Mouse (Mus musculus) hindbrain, postnatal 0 days (tissue): ENCODE measurements around the gene Foxo3. TPM values are rescaled to one million over a fixed set of nuclear protein-coding genes. Genes with fewer than 3 reads are reported as not detected.

ENCODE experiments used
- ATAC-seq: fragments of 200-750 bp; cut with Nextera tagmentation; 2 replicates; pipeline ENCODE4 v1.8.0; 2017; ENCODE audit warnings: mild to moderate bottlenecking, moderate TSS enrichment, moderate library complexity
- DNase-seq: peaks from one replicate; pipeline ENCODE4 v3.0.0-alpha.2; 2015; ENCODE audit warnings: low spot score
- H3K27ac ChIP-seq: fragments of 300-500 bp; sonication (generic); 2 replicates; pipeline ENCODE4 v1.5.1; 2014; ENCODE audit warnings: mild to moderate bottlenecking
- H3K27me3 ChIP-seq: fragments of 300-500 bp; sonication (generic); 2 replicates; pipeline ENCODE4 v1.6.1; 2014; ENCODE audit warnings: low read length, mixed read lengths; ENCODE audit not compliant: insufficient read depth
- H3K36me3 ChIP-seq: fragments of 300-500 bp; sonication (generic); 2 replicates; pipeline ENCODE4 v1.6.1; 2014; ENCODE audit warnings: low read length, mixed read lengths; ENCODE audit not compliant: insufficient read depth
- H3K4me1 ChIP-seq: fragments of 300-500 bp; sonication (generic); 2 replicates; pipeline ENCODE4 v1.6.1; 2014; ENCODE audit warnings: antibody characterized with exemption, low read length, mixed read lengths; ENCODE audit not compliant: insufficient read depth
- H3K4me2 ChIP-seq: fragments of 300-500 bp; sonication (generic); 2 replicates; pipeline ENCODE4 v1.6.1; 2014; ENCODE audit warnings: low read depth, mild to moderate bottlenecking, low read length, moderate library complexity, mixed read lengths
- H3K4me3 ChIP-seq: fragments of 300-500 bp; sonication (generic); 2 replicates; pipeline ENCODE4 v1.5.1; 2014; ENCODE audit warnings: low read length
- H3K9ac ChIP-seq: fragments of 300-500 bp; sonication (generic); replicated peaks from 2 replicates; pipeline ENCODE4 v1.6.1; 2014; ENCODE audit warnings: mild to moderate bottlenecking, low read length, moderate library complexity, mixed read lengths
- H3K9me3 ChIP-seq: fragments of 300-500 bp; sonication (generic); 2 replicates; pipeline ENCODE4 v1.6.1; 2016; ENCODE audit warnings: low read length, mixed read lengths
- CTCF ChIP-seq: IDR thresholded peaks from 2 replicates; pipeline ENCODE4 v1.5.1; 2016; ENCODE audit warnings: antibody characterized with exemption, control low read depth, low read depth
- WGBS: fragments of 180-500 bp; shearing (Covaris S2); extraction: QIAGEN DNeasy Blood & Tissue Kit; methylation state at CpG from one replicate; pipeline ENCODE4 v1.1.7; 2014; 5-methylcytosine and 5-hydroxymethylcytosine counted together
- polyA plus RNA-seq: library from polyadenylated mRNA; unstranded; fragments of >200 nt; fragmentation: Nextera tagmentation; extraction: Ambion mirVana; gene quantifications from 2 replicates; pipeline ENCODE4 v1.2.1, GENCODE M21; 2015
- total RNA-seq: library from RNA; depleted of rRNA; stranded (reverse); fragments of >200 nt; gene quantifications from 2 replicates; pipeline ENCODE4 v1.2.3, GENCODE M21; 2014

The Foxo3 gene
- total and polyA plus RNA-seq, 2 experiments from 2014 or later: 8.6 to 54.7 TPM

GRCm38 (mm10) chr10:42177771-42178674 is 98.5 kb downstream of the Foxo3 start:
- no peak overlapping the region for H3K4me2 ChIP-seq
- no peaks in the 10 kb centered on the region for H3K4me1 ChIP-seq
- no peaks in the 10 kb centered on the region for H3K27me3 ChIP-seq
- no peak overlapping the region for H3K4me3 ChIP-seq
- 90% methylated on average over 16 of the region's 16 CpGs for WGBS
- no peaks in the 10 kb centered on the region for H3K36me3 ChIP-seq
- DNase-seq (no peak), ATAC-seq (no peak)
- H3K27ac ChIP-seq: no peak overlapping the region
- H3K9me3 ChIP-seq: no peaks in the 10 kb centered on the region
- H3K9ac ChIP-seq: no peak overlapping the region
- TF ChIP-seq CTCF: no peak

DNA sequence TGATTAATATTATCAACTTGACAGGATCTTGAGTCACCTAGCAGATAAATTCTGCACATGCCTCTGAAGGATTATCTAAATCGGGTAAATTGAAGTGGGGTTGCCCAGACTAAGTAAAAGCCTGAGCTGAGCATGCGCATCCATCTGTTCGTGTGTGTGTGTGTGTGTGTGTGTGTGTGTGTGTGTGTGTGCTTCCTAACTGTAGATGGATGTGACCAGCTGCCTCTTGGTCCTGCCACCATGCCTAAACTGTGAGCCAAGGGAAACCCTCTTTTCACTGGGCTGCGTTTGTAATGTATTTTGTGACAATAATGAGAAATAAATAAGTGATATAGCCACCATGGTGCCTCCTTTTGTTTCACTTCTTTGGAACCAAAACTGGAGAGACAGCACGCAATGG is 102.3 kb downstream of the Foxo3 start:
- Histone ChIP-seq H3K27me3 (no peaks in the 10 kb centered on the region), H3K4me2 (no peak overlapping the region), H3K4me1 (no peaks in the 10 kb centered on the region), H3K9me3 (no peaks in the 10 kb centered on the region), H3K36me3 (no peaks in the 10 kb centered on the region), H3K4me3 (no peak overlapping the region), H3K27ac (no peak overlapping the region), H3K9ac (no peak overlapping the region)
- 73% methylated on average over 5 of the region's 5 CpGs for WGBS
- no peak for ATAC-seq
- no peak for TF ChIP-seq CTCF
- DNase-seq: no peak

DNA sequence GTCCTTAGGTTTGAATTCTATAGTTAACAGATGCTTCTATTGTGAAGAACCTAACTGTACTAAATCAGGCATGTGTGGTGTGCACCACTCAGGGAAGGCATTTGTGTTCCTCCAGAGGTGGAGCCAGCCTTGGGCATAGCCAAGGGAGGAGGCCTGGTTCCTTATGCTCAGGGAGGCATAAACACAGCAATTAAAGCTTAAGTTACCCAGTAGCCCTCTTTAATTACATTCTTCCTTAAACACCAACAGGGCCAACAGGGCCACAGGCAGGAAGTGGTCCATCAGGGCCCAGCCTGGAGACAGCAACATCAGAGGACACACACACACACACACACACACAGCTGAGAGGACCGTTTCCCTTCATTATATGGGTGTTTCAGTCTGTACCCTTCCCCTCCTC is 102.7 kb downstream of the Foxo3 start:
- DNase-seq (no peak), ATAC-seq (no peak; the same call in 1 of the 2 replicates)
- H3K4me1 ChIP-seq: no peaks in the 10 kb centered on the region
- no peak overlapping the region for H3K4me3 ChIP-seq
- no peaks in the 10 kb centered on the region for H3K36me3 ChIP-seq
- WGBS: 50% methylated on average over 1 of the region's 1 CpGs
- no peak for TF ChIP-seq CTCF
- no peak overlapping the region for H3K4me2 ChIP-seq
- no peak overlapping the region for H3K27ac ChIP-seq
- no peaks in the 10 kb centered on the region for H3K9me3 ChIP-seq
- H3K9ac ChIP-seq: no peak overlapping the region
- no peaks in the 10 kb centered on the region for H3K27me3 ChIP-seq

DNA sequence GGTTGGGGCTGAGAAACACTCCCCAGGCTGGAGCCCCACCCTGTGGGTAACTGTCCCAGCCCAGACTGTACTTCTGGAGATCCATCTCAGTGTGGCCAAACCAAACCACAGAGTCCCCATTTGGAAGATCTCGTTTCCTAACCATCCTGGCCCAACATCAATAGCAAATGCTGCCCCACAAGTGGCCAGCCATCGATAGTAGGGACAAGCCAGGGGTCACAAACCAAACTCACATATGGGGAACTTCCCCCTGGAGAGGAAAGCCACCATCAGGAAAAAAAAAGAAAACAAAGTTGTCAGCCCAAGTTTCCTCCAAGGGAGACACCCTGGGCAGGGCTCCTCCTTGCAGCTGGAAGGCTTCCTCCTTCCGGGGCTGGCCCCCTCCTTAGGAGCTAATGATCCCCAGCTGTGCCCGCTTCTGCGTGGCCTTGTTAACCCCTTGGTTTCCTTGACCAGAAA is 105.6 kb downstream of the Foxo3 start:
- no peak for ATAC-seq
- 23% methylated on average over 5 of the region's 5 CpGs for WGBS
- TF ChIP-seq CTCF: no peak

GRCm38 (mm10) chr10:42170201-42170600 is 106.4 kb downstream of the Foxo3 start:
- TF ChIP-seq CTCF: no peak
- Histone ChIP-seq H3K4me1 (no peaks in the 10 kb centered on the region), H3K27me3 (no peaks in the 10 kb centered on the region), H3K9me3 (no peaks in the 10 kb centered on the region), H3K27ac (no peak overlapping the region), H3K4me3 (no peak overlapping the region), H3K4me2 (no peak overlapping the region), H3K9ac (no peak overlapping the region), H3K36me3 (no peaks in the 10 kb centered on the region)
- DNase-seq: no peak
- ATAC-seq: no peak
- WGBS: 85% methylated on average over 5 of the region's 5 CpGs

More for the DNA sequence above, 105.6 kb downstream of the Foxo3 start:
- H3K4me3 ChIP-seq: no peak overlapping the region
- no peak overlapping the region for H3K9ac ChIP-seq
- no peaks in the 10 kb centered on the region for H3K27me3 ChIP-seq
- H3K36me3 ChIP-seq: no peaks in the 10 kb centered on the region
- H3K4me1 ChIP-seq: no peaks in the 10 kb centered on the region
- DNase-seq: no peak
- H3K9me3 ChIP-seq: no peaks in the 10 kb centered on the region
- H3K27ac ChIP-seq: no peak overlapping the region
- H3K4me2 ChIP-seq: no peak overlapping the region

- H3K4me1 ChIP-seq: no peaks in the 10 kb centered on the region
- no peak for ATAC-seq
- WGBS: 73% methylated on average over 2 of the region's 2 CpGs
- no peak for TF ChIP-seq CTCF
- H3K4me2 ChIP-seq: no peak overlapping the region
- peaks cover 5% of the 10 kb centered on the region; the same call in 1 of the 2 replicates for H3K9me3 ChIP-seq
- H3K27me3 ChIP-seq: no peaks in the 10 kb centered on the region
- no peak for DNase-seq
- H3K36me3 ChIP-seq: no peaks in the 10 kb centered on the region
- H3K27ac ChIP-seq: no peak overlapping the region
- no peak overlapping the region for H3K9ac ChIP-seq
- H3K4me3 ChIP-seq: no peak overlapping the region
Measured at GRCm38 (mm10) chr10:42154727-42155126, 121.8 kb downstream of the Foxo3 start.
